Mouse (Mus musculus) yolk sac, embryonic 10.5 days (tissue): Measurements from ENCODE around the gene Gm13199.

ENCODE experiments used
- DNase-seq: peaks from one replicate; pipeline ENCODE4 v3.0.0-alpha.2; 2017; ENCODE audit warnings: low spot score

The Gm13199 gene

GRCm38 (mm10) chr2:5821264-5821663, 41.5 kb downstream of the Gm13199 start:
- no peak for DNase-seq
